Mouse (Mus musculus) CH12.LX (cell line): ENCODE results near the gene Mgarp.

Experiments used
- BHLHE40 ChIP-seq: IDR thresholded peaks from 2 replicates; pipeline ENCODE4 v1.6.1; 2011; ENCODE audit warnings: mild to moderate bottlenecking, low read depth, low read length, improper control_type of control experiment
- CHD2 ChIP-seq: IDR thresholded peaks from 2 replicates; pipeline ENCODE4 v1.6.1; 2011; ENCODE audit warnings: low read length, improper control_type of control experiment
- CTCF ChIP-seq, 2 experiments: IDR thresholded peaks in 1 of 2; conservative IDR thresholded peaks in 1 of 2; 2 replicates each; pipeline ENCODE4 v1.5.1; 2011 to 2012; ENCODE audit warnings: low read depth in 2 of 2, low read length in 2 of 2, improper control_type of control experiment in 1 of 2, inconsistent platforms in 1 of 2, mild to moderate bottlenecking in 1 of 2, moderate library complexity in 1 of 2
- EP300 ChIP-seq: IDR thresholded peaks from 2 replicates; pipeline ENCODE4 v1.6.1; 2011; ENCODE audit warnings: low read length, improper control_type of control experiment
- HCFC1 ChIP-seq: IDR thresholded peaks from 2 replicates; pipeline ENCODE4 v1.6.1; 2012; ENCODE audit warnings: low read depth, mild to moderate bottlenecking, inconsistent platforms, low read length, improper control_type of control experiment
- MAFK ChIP-seq: IDR thresholded peaks from 2 replicates; pipeline ENCODE4 v1.6.1; 2011; ENCODE audit warnings: low read length, improper control_type of control experiment; ENCODE audit not compliant: insufficient replicate concordance
- MAX ChIP-seq: IDR thresholded peaks from 2 replicates; pipeline ENCODE4 v1.6.1; 2011; ENCODE audit warnings: low read length, improper control_type of control experiment
- POLR2A ChIP-seq: IDR thresholded peaks from 2 replicates; pipeline ENCODE4 v1.6.1; 2011; ENCODE audit warnings: low read depth, mild to moderate bottlenecking, improper control_type of control experiment, low read length
- SMC3 ChIP-seq: IDR thresholded peaks from 2 replicates; pipeline ENCODE4 v1.6.1; 2011; ENCODE audit warnings: low read depth, low read length, improper control_type of control experiment
- TCF12 ChIP-seq: IDR thresholded peaks from 2 replicates; pipeline ENCODE4 v1.6.1; 2014; ENCODE audit warnings: low read depth, mild to moderate bottlenecking, inconsistent platforms, low read length, improper control_type of control experiment
- USF1 ChIP-seq: IDR thresholded peaks from 2 replicates; pipeline ENCODE4 v1.6.1; 2014; ENCODE audit warnings: low read depth, mild to moderate bottlenecking, inconsistent platforms, low read length, improper control_type of control experiment
- ZC3H11A ChIP-seq: IDR thresholded peaks from 2 replicates; pipeline ENCODE4 v1.6.1; 2012; ENCODE audit warnings: low read depth, mild to moderate bottlenecking, inconsistent platforms, low read length, improper control_type of control experiment
- ZNF384 ChIP-seq: IDR thresholded peaks from 2 replicates; pipeline ENCODE4 v1.6.1; 2012; ENCODE audit warnings: low read depth, low read length, improper control_type of control experiment, inconsistent platforms

DNA sequence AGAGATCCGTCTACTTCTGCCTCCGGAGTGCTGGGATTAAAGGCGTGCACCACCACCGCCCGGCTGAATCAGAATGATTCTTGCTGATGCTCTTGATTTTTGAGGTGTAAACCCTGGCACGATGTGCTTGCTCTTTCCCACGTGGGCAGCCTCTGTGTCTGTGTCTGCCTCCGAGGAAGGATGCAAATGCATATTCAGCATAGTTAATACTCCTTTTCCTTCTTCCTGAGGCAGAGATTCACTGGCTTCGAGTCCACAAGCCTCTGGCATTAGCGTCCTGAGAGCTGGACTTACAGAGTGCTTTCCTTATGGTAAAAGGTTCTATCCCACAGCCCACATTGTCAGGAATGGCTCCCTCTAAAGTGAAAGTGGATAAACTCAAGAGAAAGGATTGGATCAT lies 4.1 kb upstream of the Mgarp start:
- TF ChIP-seq TCF12 (no peak), ZNF384 (no peak), CTCF (conservative IDR thresholded peaks at IDR 0.05 in 1 of 2, IDR thresholded peaks at IDR 0.05 in 1 of 2; ENCODE audit: low read depth in 2 of 2, low read length in 2 of 2) (no peak), ZC3H11A (no peak), POLR2A (no peak), CHD2 (no peak), USF1 (no peak), HCFC1 (no peak), SMC3 (no peak), BHLHE40 (no peak), MAFK (no peak), MAX (no peak), EP300 (no peak)
